Mouse (Mus musculus): Measurements from ENCODE around the gene Pml. TPM values are rescaled to one million over a fixed set of nuclear protein-coding genes. Genes with fewer than 3 reads are reported as not detected.

Pml gene
- polyA plus RNA-seq, 1 experiment from 2014 or later = 2.7 TPM

- Histone ChIP-seq H3K27ac (ENCODE audit: low read depth, low read length) (0 out of 2 replicates have a peak overlapping the region, but pooled peaks have one; percentile 8), H3K4me1 (ENCODE audit: control insufficient read depth, insufficient read depth, low read length) (peaks cover 19% of the 10 kb centered on the region), H3K9me3 (ENCODE audit: control insufficient read depth, low read length) (no peaks in the 10 kb centered on the region), H3K27me3 (ENCODE audit: control insufficient read depth, insufficient read depth, low read length) (peaks cover 57% of the 10 kb centered on the region), H3K4me3 (ENCODE audit: low read depth, low read length) (peak overlapping the region; percentile 26), H3K36me3 (ENCODE audit: control insufficient read depth, insufficient read depth, low read length) (no peaks in the 10 kb centered on the region), H3K9ac (replicated peaks; ENCODE audit: low read depth, low read length) (peak overlapping the region; percentile 3), H3K4me2 (ENCODE audit: low read depth, low read length) (peak overlapping the region; percentile 36)
- no peak for ATAC-seq (ENCODE audit: low read depth)
- 3% methylated on average over 46 of the region's 46 CpGs for WGBS
Observed at GRCm38 (mm10) chr9:58196610-58197567, 52.7 kb downstream of the Pml start.

GRCm38 (mm10) chr9:58196141-58196540, 53.4 kb downstream of the Pml start:
- Histone ChIP-seq H3K27me3 (ENCODE audit: control insufficient read depth, insufficient read depth, low read length) (peaks cover 51% of the 10 kb centered on the region), H3K4me2 (ENCODE audit: low read depth, low read length) (peak overlapping the region; percentile 36), H3K9me3 (ENCODE audit: control insufficient read depth, low read length) (no peaks in the 10 kb centered on the region), H3K4me3 (ENCODE audit: low read depth, low read length) (peak overlapping the region; percentile 26), H3K36me3 (ENCODE audit: control insufficient read depth, insufficient read depth, low read length) (no peaks in the 10 kb centered on the region), H3K9ac (replicated peaks; ENCODE audit: low read depth, low read length) (peak overlapping the region; percentile 3), H3K4me1 (ENCODE audit: control insufficient read depth, insufficient read depth, low read length) (peaks cover 17% of the 10 kb centered on the region), H3K27ac (ENCODE audit: low read depth, low read length) (no peak overlapping the region)
- no peak for ATAC-seq (ENCODE audit: low read depth)
- WGBS = 4% methylated on average over 14 of the region's 14 CpGs

- Histone ChIP-seq H3K36me3 (ENCODE audit: control insufficient read depth, insufficient read depth, low read length) (no peaks in the 10 kb centered on the region), H3K4me2 (ENCODE audit: low read depth, low read length) (peak overlapping the region; percentile 36; the same call in 1 of the 2 replicates), H3K4me1 (ENCODE audit: control insufficient read depth, insufficient read depth, low read length) (peaks cover 17% of the 10 kb centered on the region), H3K9me3 (ENCODE audit: control insufficient read depth, low read length) (no peaks in the 10 kb centered on the region), H3K4me3 (ENCODE audit: low read depth, low read length) (no peak overlapping the region), H3K27ac (ENCODE audit: low read depth, low read length) (no peak overlapping the region), H3K9ac (replicated peaks; ENCODE audit: low read depth, low read length) (peak overlapping the region; percentile 3; the same call in 1 of the 2 replicates), H3K27me3 (ENCODE audit: control insufficient read depth, insufficient read depth, low read length) (peaks cover 47% of the 10 kb centered on the region)
- 0% methylated on average over 1 of the region's 1 CpGs for WGBS
- ATAC-seq (ENCODE audit: low read depth) = no peak
Observed at GRCm38 (mm10) chr9:58195671-58196070, 53.9 kb downstream of the Pml start.

GRCm38 (mm10) chr9:58194222-58194621, 55.4 kb downstream of the Pml start:
- H3K4me3 ChIP-seq (ENCODE audit: low read depth, low read length) = no peak overlapping the region
- H3K27me3 ChIP-seq (ENCODE audit: control insufficient read depth, insufficient read depth, low read length) = peaks cover 32% of the 10 kb centered on the region
- peaks cover 15% of the 10 kb centered on the region for H3K4me1 ChIP-seq (ENCODE audit: control insufficient read depth, insufficient read depth, low read length)
- 63% methylated on average over 9 of the region's 9 CpGs for WGBS
- H3K4me2 ChIP-seq (ENCODE audit: low read depth, low read length) = no peak overlapping the region
- no peak for ATAC-seq (ENCODE audit: low read depth)
- H3K27ac ChIP-seq (ENCODE audit: low read depth, low read length) = no peak overlapping the region
- no peaks in the 10 kb centered on the region for H3K36me3 ChIP-seq (ENCODE audit: control insufficient read depth, insufficient read depth, low read length)
- H3K9me3 ChIP-seq (ENCODE audit: control insufficient read depth, low read length) = no peaks in the 10 kb centered on the region
- H3K9ac ChIP-seq (replicated peaks; ENCODE audit: low read depth, low read length) = no peak overlapping the region

GRCm38 (mm10) chr9:58184456-58184855, 65.1 kb downstream of the Pml start:
- Histone ChIP-seq H3K9me3 (ENCODE audit: control insufficient read depth, low read length) (no peaks in the 10 kb centered on the region), H3K27me3 (ENCODE audit: control insufficient read depth, insufficient read depth, low read length) (no peaks in the 10 kb centered on the region), H3K4me3 (ENCODE audit: low read depth, low read length) (no peak overlapping the region), H3K36me3 (ENCODE audit: control insufficient read depth, insufficient read depth, low read length) (no peaks in the 10 kb centered on the region), H3K4me2 (ENCODE audit: low read depth, low read length) (no peak overlapping the region), H3K27ac (ENCODE audit: low read depth, low read length) (no peak overlapping the region), H3K4me1 (ENCODE audit: control insufficient read depth, insufficient read depth, low read length) (no peaks in the 10 kb centered on the region), H3K9ac (replicated peaks; ENCODE audit: low read depth, low read length) (no peak overlapping the region)
- 78% methylated on average over 6 of the region's 6 CpGs for WGBS
- ATAC-seq (ENCODE audit: low read depth) = no peak

GRCm38 (mm10) chr9:58179390-58179789, 70.2 kb downstream of the Pml start:
- Histone ChIP-seq H3K9ac (replicated peaks; ENCODE audit: low read depth, low read length) (no peak overlapping the region), H3K27me3 (ENCODE audit: control insufficient read depth, insufficient read depth, low read length) (no peaks in the 10 kb centered on the region), H3K27ac (ENCODE audit: low read depth, low read length) (no peak overlapping the region), H3K4me1 (ENCODE audit: control insufficient read depth, insufficient read depth, low read length) (no peaks in the 10 kb centered on the region), H3K36me3 (ENCODE audit: control insufficient read depth, insufficient read depth, low read length) (no peaks in the 10 kb centered on the region), H3K4me3 (ENCODE audit: low read depth, low read length) (no peak overlapping the region), H3K4me2 (ENCODE audit: low read depth, low read length) (no peak overlapping the region), H3K9me3 (ENCODE audit: control insufficient read depth, low read length) (no peaks in the 10 kb centered on the region)
- no peak for ATAC-seq (ENCODE audit: low read depth)
- 96% methylated on average over 2 of the region's 2 CpGs for WGBS

GRCm38 (mm10) chr9:58177165-58177564, 72.4 kb downstream of the Pml start:
- ATAC-seq (ENCODE audit: low read depth) = no peak

GRCm38 (mm10) chr9:58175745-58176487, 73.7 kb downstream of the Pml start:
- H3K4me3 ChIP-seq (ENCODE audit: low read depth, low read length) = no peak overlapping the region
- no peak overlapping the region for H3K27ac ChIP-seq (ENCODE audit: low read depth, low read length)
- ATAC-seq (ENCODE audit: low read depth) = no peak
- 58% methylated on average over 5 of the region's 5 CpGs for WGBS
- no peaks in the 10 kb centered on the region for H3K9me3 ChIP-seq (ENCODE audit: control insufficient read depth, low read length)
- no peaks in the 10 kb centered on the region for H3K4me1 ChIP-seq (ENCODE audit: control insufficient read depth, insufficient read depth, low read length)
- no peak overlapping the region for H3K9ac ChIP-seq (replicated peaks; ENCODE audit: low read depth, low read length)
- no peaks in the 10 kb centered on the region for H3K36me3 ChIP-seq (ENCODE audit: control insufficient read depth, insufficient read depth, low read length)
- H3K27me3 ChIP-seq (ENCODE audit: control insufficient read depth, insufficient read depth, low read length) = no peaks in the 10 kb centered on the region
- H3K4me2 ChIP-seq (ENCODE audit: low read depth, low read length) = no peak overlapping the region

More at GRCm38 (mm10) chr9:58177165-58177564, 72.4 kb downstream of the Pml start:
- Histone ChIP-seq H3K4me3 (ENCODE audit: low read depth, low read length) (no peak overlapping the region), H3K4me1 (ENCODE audit: control insufficient read depth, insufficient read depth, low read length) (no peaks in the 10 kb centered on the region), H3K36me3 (ENCODE audit: control insufficient read depth, insufficient read depth, low read length) (no peaks in the 10 kb centered on the region), H3K4me2 (ENCODE audit: low read depth, low read length) (no peak overlapping the region), H3K9ac (replicated peaks; ENCODE audit: low read depth, low read length) (no peak overlapping the region), H3K9me3 (ENCODE audit: control insufficient read depth, low read length) (no peaks in the 10 kb centered on the region), H3K27ac (ENCODE audit: low read depth, low read length) (no peak overlapping the region), H3K27me3 (ENCODE audit: control insufficient read depth, insufficient read depth, low read length) (no peaks in the 10 kb centered on the region)
- WGBS = 51% methylated on average over 4 of the region's 4 CpGs

GRCm38 (mm10) chr9:58174818-58175251, 74.8 kb downstream of the Pml start:
- no peak overlapping the region for H3K4me2 ChIP-seq (ENCODE audit: low read depth, low read length)
- no peaks in the 10 kb centered on the region for H3K9me3 ChIP-seq (ENCODE audit: control insufficient read depth, low read length)
- no peak overlapping the region for H3K9ac ChIP-seq (replicated peaks; ENCODE audit: low read depth, low read length)
- ATAC-seq (ENCODE audit: low read depth) = no peak
- WGBS = 27% methylated on average over 5 of the region's 5 CpGs
- no peaks in the 10 kb centered on the region for H3K4me1 ChIP-seq (ENCODE audit: control insufficient read depth, insufficient read depth, low read length)
- no peak overlapping the region for H3K4me3 ChIP-seq (ENCODE audit: low read depth, low read length)
- no peaks in the 10 kb centered on the region for H3K36me3 ChIP-seq (ENCODE audit: control insufficient read depth, insufficient read depth, low read length)
- H3K27me3 ChIP-seq (ENCODE audit: control insufficient read depth, insufficient read depth, low read length) = no peaks in the 10 kb centered on the region
- no peak overlapping the region for H3K27ac ChIP-seq (ENCODE audit: low read depth, low read length)

Measured in neural tube, embryonic 14.5 days (tissue).